Mouse (Mus musculus) heart, postnatal 4 days (tissue): ENCODE measurements around the gene 1700037H04Rik. TPM values are rescaled to one million over a fixed set of nuclear protein-coding genes. Genes with fewer than 3 reads are reported as not detected.

Experiments used
- DNase-seq: peaks from one replicate; pipeline ENCODE4 v3.0.0; 2021
- total RNA-seq, 2 experiments: library from RNA; stranded (reverse); gene quantifications; 2 replicates each; pipeline ENCODE4 v1.2.3; 2021

The 1700037H04Rik gene
- total RNA-seq, 2 experiments from 2014 or later = 23.4 to 26.0 TPM

GRCm38 (mm10) chr2:131179246-131179886, 19.5 kb upstream of the 1700037H04Rik start:
- peak; percentile 73 for DNase-seq

- DNase-seq = no peak
Observed at GRCm38 (mm10) chr2:131178828-131179245, 19.0 kb upstream of the 1700037H04Rik start.

- DNase-seq = no peak
Observed at GRCm38 (mm10) chr2:131177932-131178331, 18.1 kb upstream of the 1700037H04Rik start.

GRCm38 (mm10) chr2:131176491-131176890, 16.6 kb upstream of the 1700037H04Rik start:
- DNase-seq = no peak

GRCm38 (mm10) chr2:131175945-131176309, 16.0 kb upstream of the 1700037H04Rik start:
- DNase-seq = no peak

- no peak for DNase-seq
Observed at GRCm38 (mm10) chr2:131175286-131175944, 15.5 kb upstream of the 1700037H04Rik start.

- peak; percentile 62 for DNase-seq
Observed at GRCm38 (mm10) chr2:131174700-131175099, 14.8 kb upstream of the 1700037H04Rik start.

GRCm38 (mm10) chr2:131172322-131172721, 12.4 kb upstream of the 1700037H04Rik start:
- no peak for DNase-seq

GRCm38 (mm10) chr2:131171401-131172104, 11.7 kb upstream of the 1700037H04Rik start:
- DNase-seq = peak; percentile 71

- no peak for DNase-seq
Observed at GRCm38 (mm10) chr2:131170936-131171335, 11.1 kb upstream of the 1700037H04Rik start.

- DNase-seq = no peak
Observed at GRCm38 (mm10) chr2:131168914-131169313, 9.0 kb upstream of the 1700037H04Rik start.

- no peak for DNase-seq
Observed at GRCm38 (mm10) chr2:131167984-131168383, 8.1 kb upstream of the 1700037H04Rik start.

GRCm38 (mm10) chr2:131166172-131166571, 6.3 kb upstream of the 1700037H04Rik start:
- DNase-seq = no peak

GRCm38 (mm10) chr2:131163924-131164323, 4.0 kb upstream of the 1700037H04Rik start:
- DNase-seq = no peak

GRCm38 (mm10) chr2:131160671-131161111, 810 bp upstream of the 1700037H04Rik start:
- DNase-seq = peak; percentile 46

GRCm38 (mm10) chr2:131159491-131159910, 380 bp downstream of the 1700037H04Rik start:
- no peak for DNase-seq

- DNase-seq = no peak
Observed at GRCm38 (mm10) chr2:131156987-131157386, 2.9 kb downstream of the 1700037H04Rik start.

GRCm38 (mm10) chr2:131154036-131154435, 5.8 kb downstream of the 1700037H04Rik start:
- DNase-seq = no peak

- no peak for DNase-seq
Observed at GRCm38 (mm10) chr2:131152166-131152730, 7.6 kb downstream of the 1700037H04Rik start.

GRCm38 (mm10) chr2:131149254-131149578, 10.7 kb downstream of the 1700037H04Rik start:
- no peak for DNase-seq

- DNase-seq = peak; percentile 20
Observed at GRCm38 (mm10) chr2:131148353-131149253, 11.3 kb downstream of the 1700037H04Rik start.

GRCm38 (mm10) chr2:131147043-131147365, 12.9 kb downstream of the 1700037H04Rik start:
- DNase-seq = no peak
